ENCODE assay signal across 12 mouse cellular contexts in the genomic region with DNA sequence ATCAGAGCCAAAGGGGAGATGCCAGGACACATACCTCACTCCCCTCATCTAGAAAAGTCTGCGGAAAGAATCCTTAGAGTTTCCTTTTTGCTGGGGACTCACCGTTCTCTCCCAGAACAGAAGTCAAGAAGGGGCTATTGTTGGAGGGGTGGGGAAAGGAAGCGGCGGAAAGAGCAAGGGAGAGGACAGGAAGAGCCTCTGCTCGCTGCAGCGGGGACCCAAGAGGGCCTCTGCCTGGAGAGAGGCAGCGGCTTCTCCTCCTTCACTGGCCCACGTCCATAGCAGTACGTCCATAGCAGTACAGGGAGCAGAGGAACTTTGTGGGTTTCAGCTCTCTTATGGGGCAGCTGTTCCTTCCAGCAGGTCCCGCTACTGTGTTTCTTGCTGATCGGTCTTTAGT. TPM values are rescaled to one million over a fixed set of nuclear protein-coding genes. Genes with fewer than 3 reads are reported as not detected.
DNase-seq lines count a peak whose midpoint lies in the region; ATAC-seq lines count a peak whose summit lies in the region.
"Had no signal": no experiment of that assay in that cellular context is flagged by ENCODE, and none has a peak within 500 bp of the region (broad histone marks: within the 10 kb centered on the region; RNA-seq: fewer than 3 reads in every experiment).

No protein-coding gene starts in this region.

- peak; percentile 40 for DNase-seq in thymus, postnatal 4 days
- no peak for DNase-seq in thymus, postnatal 14 days
- DNase-seq in heart, postnatal 10 days = peak; percentile 51 to 58
- no peak for DNase-seq in liver, embryonic 11.5 days (ENCODE audit: low spot score)
- no peak for DNase-seq in right cerebral cortex, adult 18-20 months
- no peak for DNase-seq in cerebellum, adult 8-10 months
- no peak for DNase-seq in right cerebral cortex, postnatal 4 days
- no peak for DNase-seq in left cerebral cortex, postnatal 4 days
- DNase-seq: thymus, adult 18-20 months had no signal

- no peaks in the 10 kb centered on the region for H3K27me3 ChIP-seq in liver, embryonic 11.5 days (replicated peaks; ENCODE audit: control insufficient read depth, insufficient read depth, low read length)
- H3K27me3 ChIP-seq: embryonic facial prominence, embryonic 15.5 days; hindbrain, embryonic 12.5 days had no signal

- H3K4me1 ChIP-seq in liver, embryonic 11.5 days (replicated peaks; ENCODE audit: control insufficient read depth, insufficient read depth, low read length) = no peaks in the 10 kb centered on the region
- H3K4me1 ChIP-seq: embryonic facial prominence, embryonic 15.5 days; hindbrain, embryonic 12.5 days had no signal

- no peak overlapping the region for H3K9ac ChIP-seq in liver, embryonic 11.5 days (ENCODE audit: low read depth, low read length)
- H3K9ac ChIP-seq: embryonic facial prominence, embryonic 15.5 days; hindbrain, embryonic 12.5 days had no signal

- no peak overlapping the region for H3K27ac ChIP-seq in liver, embryonic 11.5 days (ENCODE audit: low read depth, low read length)
- H3K27ac ChIP-seq: embryonic facial prominence, embryonic 15.5 days; hindbrain, embryonic 12.5 days had no signal

- WGBS in liver, embryonic 11.5 days = 48% methylated on average over 11 of the region's 11 CpGs

- no peaks in the 10 kb centered on the region for H3K9me3 ChIP-seq in liver, embryonic 11.5 days (ENCODE audit: control insufficient read depth, low read length)
- H3K9me3 ChIP-seq: embryonic facial prominence, embryonic 15.5 days; G1E; hindbrain, embryonic 12.5 days had no signal

- ATAC-seq in liver, embryonic 11.5 days (replicated peaks; ENCODE audit: low FRiP score) = no peak

- intact Hi-C loops in heart, postnatal 10 days (cut with DNase I) = loop anchor here (2.0 kb wide), 1 partner anchor 48 kb away; no protein-coding TSS in a partner anchor
- intact Hi-C loops in left cerebral cortex, postnatal 4 days (cut with DNase I) = no loop called here

- peak overlapping the region; percentile 16; the same call in 1 of the 2 replicates for H3K4me2 ChIP-seq in liver, embryonic 11.5 days
- H3K4me2 ChIP-seq: embryonic facial prominence, embryonic 15.5 days; hindbrain, embryonic 12.5 days had no signal

- H3K4me3 ChIP-seq in liver, embryonic 11.5 days (ENCODE audit: low read depth, low read length) = no peak overlapping the region
- H3K4me3 ChIP-seq: embryonic facial prominence, embryonic 15.5 days; hindbrain, embryonic 12.5 days had no signal

- no peaks in the 10 kb centered on the region for H3K36me3 ChIP-seq in liver, embryonic 11.5 days (ENCODE audit: control insufficient read depth, insufficient read depth, low read length)
- H3K36me3 ChIP-seq: embryonic facial prominence, embryonic 15.5 days; G1E; hindbrain, embryonic 12.5 days had no signal

RNA-seq across cellular contexts. Expression of a gene that starts 5.8 kb away (rescaled TPM):
- total RNA-seq in heart, postnatal 10 days (2021) = 10 to 100 TPM; 13.4 to 16.9 TPM
- polyA plus RNA-seq in liver, embryonic 11.5 days (2014; fragmentation: Nextera tagmentation; extraction: Ambion mirVana) = 0.51 and 0.69 TPM in 2 replicates
- 1 to 10 TPM; 4.3 to 4.7 TPM for total RNA-seq in left cerebral cortex, postnatal 4 days (2021)
- polyA plus RNA-seq: G1E had no signal

Comparison
In these comparisons a context has a peak if more than half of its experiments do, and no peak if none do; other contexts are left out.
1. DNase-seq: peak in thymus, postnatal 4 days (single experiment) and heart, postnatal 10 days (2 of 2); none in thymus, postnatal 14 days (single experiment), liver, embryonic 11.5 days (single experiment), right cerebral cortex, adult 18-20 months (single experiment), cerebellum, adult 8-10 months (single experiment), right cerebral cortex, postnatal 4 days (single experiment) and left cerebral cortex, postnatal 4 days (single experiment).